Mouse (Mus musculus): ENCODE results near the gene Stag1. TPM values are rescaled to one million over a fixed set of nuclear protein-coding genes. Genes with fewer than 3 reads are reported as not detected.

The Stag1 gene
- polyA plus RNA-seq, 1 experiment = 16.7 TPM

Other genes with a start within 250 kb of the Stag1 start
- 3.7 and 4.3 TPM in 2 replicates for gene Il20rb, start 111.0 kb upstream of the Stag1 start, polyA plus RNA-seq (2012; rRNA removed)
- 39.9 and 46.6 TPM in 2 replicates for gene Nck1, start 51.7 kb upstream of the Stag1 start, polyA plus RNA-seq (2012; rRNA removed)
- 3.7 and 4.1 TPM in 2 replicates for gene Slc35g2, start 26.7 kb upstream of the Stag1 start, polyA plus RNA-seq (2012; rRNA removed)